Mouse (Mus musculus) midbrain, embryonic 11.5 days (tissue): ENCODE measurements around the gene Tmco5. TPM values are rescaled to one million over a fixed set of nuclear protein-coding genes. Genes with fewer than 3 reads are reported as not detected.
A peak's percentile ranks its signal among the peaks of the same experiment; 100 is the strongest.

Experiments
- ATAC-seq: fragments of 200-750 bp; cut with Nextera tagmentation; 2 replicates; pipeline ENCODE4 v1.8.0; 2017; ENCODE audit warnings: moderate TSS enrichment, moderate library complexity; ENCODE audit not compliant: low FRiP score
- DNase-seq: peaks from one replicate; pipeline ENCODE4 v3.0.0; 2015; ENCODE audit warnings: low spot score; ENCODE audit errors: missing footprints
- H3K27ac ChIP-seq: fragments of 300-500 bp; sonication (generic); 2 replicates; pipeline ENCODE4 v1.5.1; 2014; ENCODE audit warnings: low read depth, low read length
- H3K27me3 ChIP-seq: fragments of 300-500 bp; sonication (generic); 2 replicates; pipeline ENCODE4 v1.6.1; 2014; ENCODE audit warnings: mild to moderate bottlenecking, low read length, moderate library complexity, mixed read lengths; ENCODE audit not compliant: control insufficient read depth, insufficient read depth
- H3K36me3 ChIP-seq: fragments of 300-500 bp; sonication (generic); 2 replicates; pipeline ENCODE4 v1.6.1; 2014; ENCODE audit warnings: mild to moderate bottlenecking, low read length, moderate library complexity, mixed read lengths; ENCODE audit not compliant: control insufficient read depth, insufficient read depth
- H3K4me1 ChIP-seq: fragments of 300-500 bp; sonication (generic); 2 replicates; pipeline ENCODE4 v1.6.1; 2014; ENCODE audit warnings: low read length; ENCODE audit not compliant: control insufficient read depth, insufficient read depth
- H3K4me2 ChIP-seq: fragments of 300-500 bp; sonication (generic); 2 replicates; pipeline ENCODE4 v1.6.1; 2014; ENCODE audit warnings: mild to moderate bottlenecking, moderate library complexity
- H3K4me3 ChIP-seq: fragments of 300-500 bp; sonication (generic); 2 replicates; pipeline ENCODE4 v1.5.1; 2014; ENCODE audit warnings: low read depth, low read length
- H3K9ac ChIP-seq: fragments of 300-500 bp; sonication (generic); 2 replicates; pipeline ENCODE4 v1.6.1; 2014; ENCODE audit warnings: low read length
- H3K9me3 ChIP-seq: fragments of 300-500 bp; sonication (generic); 2 replicates; pipeline ENCODE4 v1.6.1; 2016; ENCODE audit warnings: low read length; ENCODE audit not compliant: control insufficient read depth
- WGBS: fragments of 180-500 bp; shearing (Covaris S2); extraction: QIAGEN DNeasy Blood & Tissue Kit; methylation state at CpG from one replicate; pipeline ENCODE4 v1.1.7; 2014; 5-methylcytosine and 5-hydroxymethylcytosine counted together
- polyA plus RNA-seq: library from polyadenylated mRNA; unstranded; fragments of >200 nt; fragmentation: Nextera tagmentation; extraction: Ambion mirVana; gene quantifications from 2 replicates; pipeline ENCODE4 v1.2.1, GENCODE M21; 2014

Gene Tmco5
- not detected in 2 replicates for polyA plus RNA-seq

GRCm38 (mm10) chr2:116878391-116878790 lies at the start of gene Tmco5:
Tmco5 (plus strand) TSS chr2:116878691.
- H3K27ac ChIP-seq: no peak within 1 kb of the TSS
- H3K36me3 ChIP-seq: no peaks in the 10 kb centered on the region
- no peaks in the 10 kb centered on the region for H3K4me1 ChIP-seq
- no peak within 1 kb of the TSS for H3K4me3 ChIP-seq
- 91% methylated on average over 3 of the region's 3 CpGs for WGBS
- H3K9ac ChIP-seq: no peak within 1 kb of the TSS
- ATAC-seq (no peak), DNase-seq (no peak)
- H3K9me3 ChIP-seq: no peaks in the 10 kb centered on the region
- H3K27me3 ChIP-seq: no peaks in the 10 kb centered on the region
- no peak within 1 kb of the TSS for H3K4me2 ChIP-seq

- no peaks in the 10 kb centered on the region for H3K9me3 ChIP-seq
- no peaks in the 10 kb centered on the region for H3K36me3 ChIP-seq
- H3K27me3 ChIP-seq: no peaks in the 10 kb centered on the region
- peak; percentile 6 for DNase-seq
- WGBS: 79% methylated on average over 11 of the region's 11 CpGs
- ATAC-seq: no peak
- no peak overlapping the region for H3K27ac ChIP-seq
- no peaks in the 10 kb centered on the region for H3K4me1 ChIP-seq
- no peak overlapping the region for H3K4me3 ChIP-seq
- no peak overlapping the region for H3K9ac ChIP-seq
- no peak overlapping the region for H3K4me2 ChIP-seq
Measured at GRCm38 (mm10) chr2:116831863-116832262, 46.6 kb upstream of the Tmco5 start.

- ATAC-seq (no peak), DNase-seq (no peak)
Measured at GRCm38 (mm10) chr2:116837829-116838228, 40.7 kb upstream of the Tmco5 start.

GRCm38 (mm10) chr2:116838538-116839197 lies 39.8 kb upstream of the Tmco5 start:
- Histone ChIP-seq H3K27me3 (no peaks in the 10 kb centered on the region; the same call in 1 of the 2 replicates), H3K4me2 (no peak overlapping the region), H3K9me3 (no peaks in the 10 kb centered on the region), H3K27ac (no peak overlapping the region), H3K4me1 (no peaks in the 10 kb centered on the region), H3K4me3 (no peak overlapping the region), H3K9ac (no peak overlapping the region), H3K36me3 (no peaks in the 10 kb centered on the region)
- DNase-seq (peak; percentile 88), ATAC-seq (peak; percentile 74; the same call in 1 of the 2 replicates)
- WGBS: 31% methylated on average over 8 of the region's 8 CpGs

More at GRCm38 (mm10) chr2:116837829-116838228, 40.7 kb upstream of the Tmco5 start:
- no peaks in the 10 kb centered on the region for H3K4me1 ChIP-seq
- H3K27me3 ChIP-seq: no peaks in the 10 kb centered on the region; the same call in 1 of the 2 replicates
- no peaks in the 10 kb centered on the region for H3K36me3 ChIP-seq
- no peaks in the 10 kb centered on the region for H3K9me3 ChIP-seq
- WGBS: 19% methylated on average over 3 of the region's 3 CpGs
- H3K4me3 ChIP-seq: no peak overlapping the region
- no peak overlapping the region for H3K9ac ChIP-seq
- no peak overlapping the region for H3K27ac ChIP-seq
- no peak overlapping the region for H3K4me2 ChIP-seq

GRCm38 (mm10) chr2:116849980-116850636 lies 28.4 kb upstream of the Tmco5 start:
- DNase-seq (no peak), ATAC-seq (no peak)
- no peaks in the 10 kb centered on the region for H3K9me3 ChIP-seq
- H3K4me3 ChIP-seq: no peak overlapping the region
- H3K36me3 ChIP-seq: no peaks in the 10 kb centered on the region
- no peak overlapping the region for H3K4me2 ChIP-seq
- no peak overlapping the region for H3K27ac ChIP-seq
- no peak overlapping the region for H3K9ac ChIP-seq
- WGBS: 91% methylated on average over 20 of the region's 20 CpGs
- H3K4me1 ChIP-seq: no peaks in the 10 kb centered on the region
- no peaks in the 10 kb centered on the region for H3K27me3 ChIP-seq

- H3K36me3 ChIP-seq: no peaks in the 10 kb centered on the region
- H3K9me3 ChIP-seq: no peaks in the 10 kb centered on the region
- no peak overlapping the region for H3K4me3 ChIP-seq
- no peaks in the 10 kb centered on the region for H3K27me3 ChIP-seq
- DNase-seq (no peak), ATAC-seq (no peak)
- no peak overlapping the region for H3K9ac ChIP-seq
- no peaks in the 10 kb centered on the region for H3K4me1 ChIP-seq
- 86% methylated on average over 4 of the region's 4 CpGs for WGBS
- no peak overlapping the region for H3K27ac ChIP-seq
- H3K4me2 ChIP-seq: no peak overlapping the region
Measured at GRCm38 (mm10) chr2:116851356-116851755, 27.1 kb upstream of the Tmco5 start.

- Histone ChIP-seq H3K9ac (no peak overlapping the region), H3K36me3 (no peaks in the 10 kb centered on the region), H3K4me1 (no peaks in the 10 kb centered on the region), H3K4me3 (no peak overlapping the region), H3K27ac (no peak overlapping the region), H3K4me2 (no peak overlapping the region), H3K9me3 (no peaks in the 10 kb centered on the region), H3K27me3 (no peaks in the 10 kb centered on the region)
- DNase-seq (no peak), ATAC-seq (no peak)
- WGBS: 61% methylated on average over 5 of the region's 5 CpGs
Measured at GRCm38 (mm10) chr2:116852249-116852648, 26.2 kb upstream of the Tmco5 start.

GRCm38 (mm10) chr2:116858703-116859102 lies 19.8 kb upstream of the Tmco5 start:
- DNase-seq: no peak
- Histone ChIP-seq H3K9me3 (no peaks in the 10 kb centered on the region), H3K4me2 (no peak overlapping the region), H3K9ac (no peak overlapping the region), H3K4me3 (no peak overlapping the region), H3K36me3 (no peaks in the 10 kb centered on the region), H3K27me3 (no peaks in the 10 kb centered on the region), H3K27ac (no peak overlapping the region), H3K4me1 (no peaks in the 10 kb centered on the region)
- 76% methylated on average over 6 of the region's 6 CpGs for WGBS
- ATAC-seq: no peak

GRCm38 (mm10) chr2:116876955-116877615 lies 1.4 kb upstream of the Tmco5 start:
- Histone ChIP-seq H3K27ac (no peak overlapping the region), H3K9me3 (no peaks in the 10 kb centered on the region), H3K4me3 (no peak overlapping the region), H3K4me2 (no peak overlapping the region), H3K9ac (no peak overlapping the region), H3K4me1 (no peaks in the 10 kb centered on the region), H3K36me3 (no peaks in the 10 kb centered on the region), H3K27me3 (no peaks in the 10 kb centered on the region)
- DNase-seq: no peak
- ATAC-seq: no peak
- 28% methylated on average over 9 of the region's 9 CpGs for WGBS
